Mouse (Mus musculus) T-helper 17 cell (primary cell): Measurements from ENCODE around the gene Cul3.
"Not testable (repeated sequence)": the region's sequence is repeated elsewhere in the genome, so short reads cannot be mapped to it uniquely, and the experiment has no call there.

Source experiments
- in situ Hi-C, 2 experiments: fragments of 300-600 bp; cut with MboI, MseI; formaldehyde crosslinking; loops; 1 replicate in 1 of 2; 2 replicates in 1 of 2; pipeline ENCODE4 v1.15.1; 2025; ENCODE audit warnings: high pct_unique_total_duplicates in 2 of 2

Gene Cul3

DNA sequence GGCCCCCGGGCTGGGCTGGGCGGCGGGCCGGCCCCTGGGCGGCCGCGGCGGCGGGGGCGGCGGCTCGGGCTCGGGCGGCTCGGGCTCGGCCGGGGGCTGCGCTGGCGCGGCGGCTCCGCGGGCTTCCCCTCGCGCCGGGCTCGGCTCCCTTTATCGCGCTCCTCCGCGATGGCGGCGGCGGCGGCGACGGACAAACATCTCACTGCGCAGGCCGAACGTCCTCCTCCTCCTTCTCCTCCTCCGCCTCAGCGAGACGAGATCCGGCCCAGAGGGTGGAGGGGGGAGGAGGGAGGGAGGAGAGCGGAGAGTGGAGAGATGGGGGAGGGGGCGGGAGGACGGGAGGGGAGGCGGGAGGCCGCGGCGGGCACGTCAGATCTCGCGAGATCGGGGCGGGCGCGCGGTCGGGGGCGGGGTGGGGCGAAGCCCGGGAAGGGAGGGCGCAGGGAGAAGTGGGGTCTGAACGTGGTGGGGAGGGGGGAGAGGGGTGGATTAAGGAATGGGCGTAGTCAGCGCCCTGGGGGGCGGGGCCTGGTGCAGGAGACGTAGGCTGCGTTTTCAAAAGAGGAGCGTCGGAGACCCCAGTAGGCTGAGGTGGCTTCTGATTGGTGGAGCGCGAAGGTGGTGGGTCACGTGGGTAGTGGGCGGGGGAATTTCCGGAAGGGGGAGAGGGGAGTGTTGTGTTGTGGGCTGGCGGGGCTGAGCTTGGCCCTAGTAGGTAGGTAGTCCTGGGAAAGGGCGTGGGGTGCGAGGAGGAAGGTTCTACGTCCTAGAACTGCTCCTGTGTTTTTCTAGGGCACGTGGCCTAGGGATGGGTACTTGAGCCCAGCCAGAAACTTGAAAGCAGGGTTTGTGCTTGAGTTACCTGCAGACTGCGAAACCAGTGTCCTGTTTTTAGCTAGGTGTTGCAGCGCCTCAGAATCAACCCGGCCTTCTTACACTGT is at the start of gene Cul3:
TSS of gene Cul3 (minus strand) at position 45 of the 941 bp plus-strand sequence.
- in situ Hi-C loops = no loop called here

DNA sequence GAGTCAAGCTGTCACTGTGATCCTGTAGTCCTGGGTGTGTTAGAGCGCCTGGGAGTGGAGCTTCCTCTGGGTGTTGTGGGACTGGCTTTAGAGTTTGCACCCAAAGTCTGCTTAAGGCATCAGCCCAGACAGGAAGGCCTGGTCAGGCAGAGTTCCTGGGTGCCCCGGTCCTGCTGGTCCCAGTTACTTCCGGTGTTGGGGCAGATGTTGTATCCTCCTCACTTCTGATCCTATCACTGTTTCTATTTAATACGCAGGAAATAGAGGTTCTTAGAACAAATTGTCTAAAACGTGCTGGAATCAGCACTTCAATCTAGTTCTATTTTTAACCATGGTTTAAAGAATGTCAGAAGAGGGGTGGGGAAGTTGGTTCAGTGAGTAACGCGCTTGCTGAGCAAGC is 49.2 kb upstream of the Cul3 start:
- in situ Hi-C loops = no loop called here

DNA sequence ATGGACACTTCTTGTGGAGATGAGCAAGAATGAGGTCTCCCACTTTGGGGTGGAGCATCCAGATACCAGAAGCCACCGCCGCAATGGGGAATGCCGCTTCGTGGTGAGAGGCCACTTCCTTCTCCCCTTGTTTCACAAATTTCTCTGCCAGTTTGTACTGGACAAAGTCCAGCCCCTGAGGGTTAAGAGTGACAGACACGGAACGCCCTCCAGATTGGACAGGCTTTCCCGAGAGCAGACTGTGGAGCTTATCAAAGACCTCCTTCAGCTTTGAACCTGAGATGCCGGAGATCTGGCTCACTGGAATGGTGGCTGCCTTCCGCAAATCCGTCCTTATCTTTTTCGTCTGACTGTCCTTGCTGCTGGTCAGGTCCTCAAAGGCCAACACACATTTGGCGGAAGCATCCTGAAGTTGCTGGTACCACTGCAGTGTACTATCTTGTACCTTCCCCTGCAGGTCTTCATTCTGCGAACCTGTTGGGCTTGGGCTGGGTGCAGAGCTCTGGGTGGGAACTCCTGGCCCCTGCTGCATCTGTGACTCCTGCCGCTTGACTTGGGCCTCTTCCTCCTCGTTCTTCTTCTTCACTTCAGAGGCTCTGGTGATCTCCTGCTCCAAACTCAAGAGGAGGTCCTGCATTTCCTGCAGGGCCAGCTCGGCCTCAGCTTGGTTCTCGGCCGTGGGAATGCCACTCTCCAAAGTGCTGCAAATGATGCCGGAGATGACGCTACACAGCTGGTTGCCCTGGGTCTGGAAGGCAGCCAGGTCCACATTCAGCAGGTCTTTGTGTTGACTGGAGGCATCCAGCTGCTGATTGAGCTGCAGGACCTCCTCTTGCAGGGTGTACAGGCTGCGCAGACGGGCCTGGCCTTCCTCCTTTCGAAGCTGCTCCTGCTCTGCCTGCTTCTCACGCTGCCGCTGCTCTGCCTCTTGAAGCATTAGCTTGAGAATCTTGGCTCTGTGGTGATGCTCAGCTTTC is 43.6 kb upstream of the Cul3 start:
- in situ Hi-C loops = no loop called here

DNA sequence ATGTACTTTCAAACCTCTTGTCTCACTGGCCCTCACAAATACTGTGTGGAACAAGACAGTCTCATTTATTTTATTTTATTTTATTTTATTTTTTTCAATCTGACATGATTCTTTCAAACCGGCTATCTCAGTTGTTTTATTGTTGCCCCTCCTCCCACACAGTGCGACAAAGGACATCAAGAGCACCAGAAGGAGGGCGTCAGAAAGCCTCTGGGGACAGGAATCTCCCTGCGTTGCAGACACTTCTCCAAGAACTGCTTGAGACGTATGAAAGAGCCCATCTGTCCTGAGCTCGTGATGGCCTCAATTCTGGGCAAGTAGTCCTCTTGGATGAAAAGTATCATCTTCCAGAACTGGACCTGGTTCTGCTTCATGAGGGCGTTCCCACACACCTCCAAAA is 42.6 kb upstream of the Cul3 start:
- in situ Hi-C loops = no loop called here

DNA sequence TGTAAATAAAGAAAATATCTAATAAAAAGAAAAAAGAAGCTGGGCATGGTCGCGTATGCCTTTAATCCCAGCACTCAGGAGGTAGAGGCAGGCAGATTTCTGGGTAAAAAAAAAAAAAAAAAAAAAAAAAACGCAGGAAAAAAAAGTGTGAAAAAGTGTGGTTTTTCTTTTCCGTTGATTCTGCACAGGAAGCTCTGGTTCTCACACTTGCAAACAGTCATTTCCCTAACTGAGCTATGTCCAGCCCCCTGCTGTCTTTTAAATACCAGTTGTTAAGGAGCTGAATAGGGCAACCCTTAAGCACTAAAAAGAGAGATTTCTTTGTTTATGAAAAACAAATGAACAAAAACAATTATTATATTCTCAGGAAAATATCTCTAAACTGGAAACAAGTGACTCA is 41.0 kb upstream of the Cul3 start:
- in situ Hi-C loops = no loop called here

DNA sequence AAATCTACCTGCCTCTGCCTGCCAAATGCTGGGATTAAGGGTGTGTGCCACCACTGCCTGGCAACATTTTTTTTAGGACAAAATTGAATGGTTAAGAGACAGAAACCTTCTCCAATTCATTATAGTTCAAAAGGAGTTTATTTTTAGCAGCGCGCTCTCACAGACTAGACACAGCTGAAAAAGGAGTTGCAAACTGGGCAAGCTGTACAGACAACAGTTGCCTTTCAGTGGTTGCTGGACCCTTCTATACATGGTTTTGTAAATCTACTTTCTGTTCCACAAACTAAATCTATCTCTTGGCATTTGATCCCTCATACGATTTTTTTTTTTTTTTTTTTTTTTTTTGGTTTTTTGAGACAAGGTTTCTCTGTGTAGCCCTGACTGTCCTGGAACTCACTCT is 31.7 kb upstream of the Cul3 start:
- in situ Hi-C loops = no loop called here

DNA sequence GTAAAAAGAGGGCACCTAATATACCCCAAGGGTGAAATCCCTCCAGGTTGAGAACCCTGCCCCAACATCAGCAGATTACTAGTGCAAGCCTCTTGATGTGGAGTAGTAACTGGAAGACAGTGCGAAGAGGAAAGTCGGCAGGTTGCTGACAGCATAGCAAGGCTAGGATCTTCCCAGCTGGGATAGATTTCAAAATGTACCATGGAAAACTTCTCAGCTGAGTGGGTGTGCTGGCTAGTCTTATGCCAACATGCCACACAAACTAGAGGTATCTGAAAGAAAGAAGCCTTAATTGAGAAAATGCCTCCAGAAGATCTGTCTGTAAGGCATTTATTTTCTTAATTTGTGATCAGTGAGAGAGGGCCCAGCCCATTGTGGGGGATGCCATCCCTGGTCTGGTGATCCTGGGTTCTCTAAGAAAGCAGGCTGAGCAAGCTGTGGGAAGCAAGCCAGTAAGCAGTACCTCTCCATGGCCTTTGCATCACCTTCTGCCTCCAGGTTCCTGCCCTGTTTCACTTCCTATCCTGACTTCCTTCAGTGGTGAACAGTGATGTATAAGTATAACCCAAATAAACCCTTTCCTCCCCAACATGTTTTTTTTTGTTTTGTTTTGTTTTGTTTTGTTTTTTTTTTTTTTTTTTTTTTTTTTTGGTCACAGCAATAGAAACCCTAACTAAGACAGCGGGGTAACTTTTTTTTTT is 31.1 kb upstream of the Cul3 start:
- in situ Hi-C loops = no loop called here

DNA sequence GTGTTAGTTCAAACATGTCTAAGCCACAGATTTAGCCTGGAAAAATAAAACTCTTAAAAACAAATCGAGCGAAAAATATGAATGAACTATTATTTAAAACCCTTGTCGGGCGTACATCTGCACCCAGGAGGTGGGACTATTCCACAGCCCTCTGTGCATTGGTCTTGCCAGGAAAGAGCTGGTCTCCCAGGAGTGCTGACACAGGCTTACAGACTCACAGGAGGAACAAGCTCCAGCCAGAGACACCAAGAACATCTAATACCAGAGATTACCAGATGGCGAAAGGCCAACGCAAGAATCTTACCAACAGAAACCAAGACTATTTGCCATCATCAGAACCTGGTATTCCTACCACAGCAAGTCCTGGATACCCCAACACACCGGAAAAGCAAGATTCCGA is 23.2 kb upstream of the Cul3 start:
- in situ Hi-C loops = no loop called here

DNA sequence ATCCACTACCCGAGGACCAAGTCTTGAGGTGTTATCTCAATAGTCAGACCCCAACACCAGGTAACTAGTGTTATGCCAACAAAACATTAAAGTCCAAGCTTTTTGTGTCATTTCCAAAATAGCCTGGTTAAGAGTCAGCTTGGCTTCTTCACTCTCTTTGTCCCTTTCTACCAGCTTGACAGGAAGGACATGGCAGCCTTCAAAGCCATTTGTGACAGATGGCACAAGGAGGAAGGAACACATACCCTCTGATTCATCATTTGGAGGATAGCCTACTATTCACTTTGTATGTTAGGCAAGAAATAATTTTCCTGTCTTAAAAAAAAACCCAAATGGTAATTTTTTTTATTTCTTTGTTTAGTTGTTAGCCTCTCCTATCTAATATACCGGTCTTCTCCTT is 22.7 kb upstream of the Cul3 start:
- in situ Hi-C loops = no loop called here

DNA sequence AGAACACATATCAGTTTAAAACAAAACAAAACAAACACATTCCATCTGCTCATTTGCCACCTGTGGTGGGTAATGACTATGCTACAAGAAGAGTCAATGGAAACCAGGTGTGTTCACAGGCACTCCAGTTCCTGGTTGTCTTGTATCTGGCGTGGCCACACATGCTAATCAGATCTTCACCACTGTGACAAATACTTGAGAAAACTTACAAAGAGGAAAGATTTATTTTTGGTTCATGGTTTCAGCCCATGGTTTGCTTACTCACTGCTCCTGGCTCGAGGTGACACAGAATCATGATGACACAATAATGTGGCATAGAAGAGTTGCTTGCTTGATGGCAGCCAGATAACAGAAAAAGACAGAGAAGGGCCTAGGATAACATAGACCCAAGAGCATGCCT is 22.1 kb upstream of the Cul3 start:
- in situ Hi-C loops = no loop called here

DNA sequence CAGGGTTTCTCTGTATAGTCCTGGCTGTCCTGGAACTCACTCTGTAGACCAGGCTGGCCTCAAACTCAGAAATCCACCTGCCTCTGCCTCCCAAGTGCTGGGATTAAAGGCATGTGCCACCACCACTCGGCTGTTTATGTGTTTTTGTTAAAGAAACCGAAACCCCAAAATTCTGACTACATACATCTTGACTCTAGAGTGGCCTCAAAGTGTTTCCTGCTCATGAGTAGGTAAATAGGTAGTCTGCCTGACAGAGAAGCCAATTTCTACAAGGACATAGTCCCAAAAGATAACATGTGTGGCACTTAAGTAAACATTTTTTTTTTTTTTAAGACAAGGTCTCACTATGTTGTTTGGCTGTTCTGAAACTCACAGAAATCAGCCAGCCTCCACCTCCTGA is 21.5 kb upstream of the Cul3 start:
- in situ Hi-C loops = not testable (repeated sequence)

DNA sequence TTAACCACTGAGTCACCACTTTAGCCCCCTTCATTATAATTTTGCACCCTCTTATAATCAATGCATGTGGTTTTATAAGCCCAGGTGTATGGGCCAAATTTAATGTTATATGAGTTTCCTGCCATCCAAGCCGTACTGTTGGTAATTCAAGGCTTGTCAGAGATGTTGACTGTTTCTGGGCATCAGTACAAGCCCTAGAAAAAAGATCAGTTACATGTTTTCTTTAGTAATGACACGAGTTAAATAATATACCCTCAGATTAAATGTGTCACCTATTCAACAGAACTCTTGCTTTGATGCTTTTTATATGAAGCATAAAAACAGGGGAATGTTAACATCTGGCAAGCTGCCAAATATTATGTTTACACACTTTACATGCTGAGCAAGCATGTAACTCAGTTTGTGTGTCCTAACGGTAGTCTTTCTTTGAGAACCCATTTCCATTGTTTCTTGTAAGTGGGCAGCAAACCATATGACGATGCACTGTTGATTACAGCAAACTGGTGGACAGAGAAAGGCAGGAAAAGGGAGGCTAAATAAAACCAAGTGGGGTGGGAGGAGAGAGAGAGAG is 19.8 kb upstream of the Cul3 start:
- in situ Hi-C loops = no loop called here

DNA sequence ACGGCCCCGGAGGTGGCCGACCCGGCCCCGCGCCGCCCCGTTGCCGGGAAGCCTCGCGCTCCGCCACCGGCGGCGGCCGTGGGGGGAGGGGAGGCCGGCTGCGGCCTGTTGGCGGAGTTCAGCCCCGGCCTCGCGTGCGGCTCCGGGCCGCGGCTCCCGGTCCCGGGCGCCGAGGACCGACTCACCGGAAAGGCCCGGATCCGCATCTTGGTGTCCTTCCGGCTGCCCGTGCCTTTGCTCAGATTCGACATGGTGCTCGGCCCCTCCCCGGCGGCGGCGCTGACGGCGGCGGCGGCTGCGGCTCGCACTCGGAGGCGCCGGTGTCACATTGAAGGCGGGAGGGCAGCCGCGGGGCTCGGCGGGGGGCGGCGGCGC is 232 bp downstream of the Cul3 start:
- in situ Hi-C loops = no loop called here

DNA sequence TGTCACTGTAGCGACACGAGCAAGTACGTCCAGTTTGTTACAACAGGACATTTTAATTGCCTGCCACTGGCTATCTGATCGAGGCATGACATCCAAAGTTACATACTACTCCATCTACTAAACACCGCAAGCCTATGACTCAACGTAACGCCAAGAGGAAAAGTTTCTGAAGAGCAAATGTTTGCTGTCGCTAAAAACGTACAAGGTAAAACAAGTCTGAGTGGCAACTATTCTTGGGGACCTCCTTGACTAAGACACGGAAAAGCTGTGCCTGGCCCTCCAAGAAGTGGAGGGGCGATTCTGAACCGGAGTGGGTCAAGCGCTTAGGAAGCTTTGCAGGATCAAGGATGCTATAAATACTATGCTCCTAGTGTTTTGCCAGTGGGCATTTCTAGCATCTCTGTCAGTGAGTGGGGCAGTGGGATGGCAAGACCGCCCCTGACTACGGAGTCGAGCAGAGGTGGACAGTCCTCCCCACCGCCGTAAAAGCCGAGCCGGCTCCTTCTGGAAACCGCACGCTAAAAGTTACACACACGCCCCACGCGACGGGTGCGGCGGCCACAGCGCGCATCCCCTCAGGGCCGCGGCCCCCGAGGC is 757 bp downstream of the Cul3 start:
- in situ Hi-C loops = no loop called here

DNA sequence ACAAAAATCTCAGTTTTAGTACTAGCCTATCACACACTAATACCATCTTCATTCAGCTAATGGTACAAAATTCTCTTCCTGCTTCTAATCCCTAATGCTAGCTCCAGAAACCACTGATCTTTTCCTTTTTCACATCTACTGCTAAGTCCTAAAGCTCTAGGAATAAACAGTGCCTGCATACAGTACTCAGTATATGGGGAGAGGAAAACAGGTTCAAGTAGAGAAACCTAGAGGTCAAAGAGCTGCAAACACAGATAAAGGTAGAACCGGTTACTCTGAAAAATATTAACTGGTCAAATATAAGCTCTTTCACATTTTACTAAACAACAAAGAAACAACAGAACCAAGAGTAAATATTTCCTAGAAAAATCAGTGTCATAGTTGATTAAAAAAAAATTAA is 1.9 kb downstream of the Cul3 start:
- in situ Hi-C loops = no loop called here

DNA sequence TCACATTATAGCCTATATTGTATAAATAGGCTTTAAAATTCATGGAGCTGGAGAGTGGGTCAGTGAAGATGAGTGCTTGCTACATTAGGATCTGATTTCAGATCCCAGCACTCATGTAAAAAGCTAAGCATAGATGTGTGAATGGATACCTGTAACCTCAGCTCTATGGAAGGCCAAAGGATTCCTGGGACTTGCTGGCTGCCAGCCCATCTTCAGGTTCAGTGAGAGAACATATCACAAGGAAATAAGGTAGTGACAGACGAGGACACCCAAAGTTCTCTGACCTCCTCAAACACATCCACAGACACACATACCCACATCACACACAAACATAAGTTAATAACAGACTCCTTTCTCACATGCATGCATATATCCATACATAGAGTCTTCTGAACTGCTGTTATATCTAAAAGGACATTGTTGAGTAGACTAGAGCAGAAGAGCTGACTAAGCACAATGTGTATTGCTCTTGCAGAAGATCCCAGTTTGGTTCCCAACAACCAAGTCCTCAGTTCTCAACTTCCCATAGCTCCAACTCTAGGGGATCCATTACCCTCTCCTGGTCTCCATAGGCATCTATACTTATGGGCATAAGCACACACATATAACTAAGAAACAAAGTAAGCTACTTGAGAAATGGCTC is 4.4 kb downstream of the Cul3 start:
- in situ Hi-C loops = no loop called here

DNA sequence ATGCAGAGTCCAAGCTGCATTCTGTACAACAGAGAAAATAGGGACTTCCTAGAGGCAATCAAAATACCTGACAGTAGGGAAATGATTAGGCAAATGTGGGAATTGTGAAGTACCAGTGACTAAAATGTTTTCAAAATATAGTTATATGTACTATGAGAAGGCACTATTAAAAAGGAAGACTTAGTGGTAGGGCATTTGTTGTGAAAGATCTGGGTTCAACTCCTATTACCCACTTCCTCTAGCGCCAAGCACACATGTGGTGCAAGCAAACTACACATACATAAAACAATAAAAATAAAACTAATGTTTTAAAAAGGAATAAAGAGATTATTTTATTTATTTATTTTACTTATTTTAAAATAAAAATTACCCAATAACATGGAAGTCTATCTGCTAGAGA is 5.2 kb downstream of the Cul3 start:
- in situ Hi-C loops = no loop called here

DNA sequence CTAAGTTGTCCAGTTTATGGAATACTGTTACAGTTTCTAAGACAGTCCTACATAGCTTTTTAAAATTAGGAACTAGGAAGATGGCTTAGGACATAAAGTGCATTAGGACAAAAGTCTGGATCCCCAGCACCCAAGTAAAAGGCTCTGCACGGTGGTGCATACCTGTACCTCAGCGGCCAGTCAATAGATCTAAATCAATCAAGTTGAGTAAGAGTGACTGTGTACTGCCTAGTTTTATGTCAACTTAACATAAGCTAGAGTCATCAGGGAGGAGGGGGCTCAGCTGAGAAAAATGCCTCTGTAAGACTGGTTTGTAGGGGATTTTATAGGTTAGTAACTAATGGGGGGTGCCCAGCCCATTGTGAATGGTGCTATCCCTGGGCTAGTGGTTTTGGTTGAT is 9.3 kb downstream of the Cul3 start:
- in situ Hi-C loops = no loop called here

DNA sequence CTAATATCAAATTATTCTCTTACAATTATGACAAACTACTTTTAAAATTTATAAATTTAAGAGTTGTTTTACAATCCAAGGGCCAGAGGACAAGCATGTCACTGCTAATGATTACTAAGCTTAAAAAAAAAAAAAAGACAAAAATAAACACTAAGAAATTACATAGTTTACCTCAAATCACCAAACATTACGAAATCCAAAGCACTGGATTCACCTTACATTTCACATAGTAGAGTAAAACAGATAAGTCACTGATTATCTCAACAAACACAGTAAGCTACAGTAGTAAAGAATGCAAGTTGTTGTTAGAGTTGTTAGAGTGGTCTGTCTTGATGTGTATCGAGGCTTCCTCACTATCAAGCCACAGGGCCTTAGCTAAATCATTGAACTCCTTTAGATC is 14.5 kb downstream of the Cul3 start:
- in situ Hi-C loops = no loop called here

DNA sequence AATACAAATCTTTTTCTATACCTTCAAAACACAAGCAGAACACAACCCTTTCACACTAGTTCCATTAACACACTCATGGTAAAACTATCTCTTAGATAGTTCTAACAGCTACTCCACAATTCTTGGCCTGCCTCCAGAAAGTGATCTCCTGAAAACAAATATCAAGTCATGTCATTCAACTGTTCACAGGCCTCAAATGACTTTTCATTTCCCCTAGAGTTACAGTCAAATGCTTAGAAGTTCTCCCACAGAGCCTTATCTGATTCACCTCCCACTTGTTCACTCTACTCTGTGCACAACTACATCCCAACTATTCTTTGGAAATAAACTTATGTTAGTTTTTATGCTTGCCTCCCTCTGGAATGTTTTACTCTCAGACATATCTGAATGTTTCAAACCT is 15.9 kb downstream of the Cul3 start:
- in situ Hi-C loops = no loop called here
